8 mouse cellular contexts compared by ENCODE assay signal in the genomic region with DNA sequence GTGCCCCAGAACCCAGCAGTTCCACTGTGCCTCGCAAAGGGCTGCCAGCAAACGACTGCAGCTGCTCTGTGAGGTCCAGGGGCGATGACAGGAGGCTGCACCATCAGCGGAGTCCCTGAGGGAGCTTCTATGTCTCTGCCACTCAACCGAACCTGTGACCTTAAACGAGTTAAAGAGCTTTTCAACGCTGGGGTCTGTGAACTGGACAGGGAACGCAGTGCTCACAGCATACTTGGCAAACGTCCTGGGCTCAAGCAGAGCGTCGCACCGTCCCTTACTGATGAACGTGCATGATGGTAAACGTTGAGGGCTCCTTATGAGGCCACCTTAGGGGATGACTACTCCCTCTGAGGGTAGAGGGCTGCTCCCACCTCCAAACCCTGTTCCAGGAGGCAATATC. TPM values are rescaled to one million over a fixed set of nuclear protein-coding genes. Genes with fewer than 3 reads are reported as not detected.
DNase-seq lines count a peak whose midpoint lies in the region; ATAC-seq and TF ChIP-seq lines count a peak whose summit lies in the region.

No protein-coding gene starts in this region.

- DNase-seq in lung, embryonic 14.5 days: no peak
- no peak for DNase-seq in lung, adult 18-20 months
- no peak for DNase-seq in left cerebral cortex, postnatal 36 days (ENCODE audit: low spot score in 2 of 2)
- no peak for DNase-seq in urinary bladder, postnatal 14 days (ENCODE audit: low spot score)
- DNase-seq in retina, embryonic 14.5 days (ENCODE audit: low spot score): no peak

- H3K4me2 ChIP-seq in lung, embryonic 14.5 days: peak overlapping the region; percentile 88
- peak overlapping the region; percentile 78 for H3K4me2 ChIP-seq in intestine, postnatal 0 days (replicated peaks; ENCODE audit: low read depth)
- H3K4me2 ChIP-seq in neural tube, embryonic 14.5 days (ENCODE audit: low read depth, low read length): peak overlapping the region; percentile 73

- peak overlapping the region; percentile 71 for H3K4me3 ChIP-seq in lung, embryonic 14.5 days (ENCODE audit: low read depth, low read length)
- peak overlapping the region; percentile 53 for H3K4me3 ChIP-seq in intestine, postnatal 0 days (ENCODE audit: low read depth, low read length)
- peak overlapping the region; percentile 61 for H3K4me3 ChIP-seq in neural tube, embryonic 14.5 days (ENCODE audit: low read depth, low read length)

- peak; percentile 17; the same call in 1 of the 2 replicates for ATAC-seq in lung, embryonic 14.5 days (ENCODE audit: insufficient read depth)
- peak; percentile 27 for ATAC-seq in erythroblast, adult 5-6 weeks (replicated peaks; ENCODE audit: low FRiP score, poor library complexity, severe bottlenecking)
- no peak; the same call in 1 of the 2 replicates for ATAC-seq in intestine, postnatal 0 days
- ATAC-seq in neural tube, embryonic 14.5 days (ENCODE audit: low read depth): peak; percentile 1; the same call in 1 of the 2 replicates

- intact Hi-C loops in left cerebral cortex, postnatal 36 days (cut with DNase I): no loop called here

- H3K9ac ChIP-seq in lung, embryonic 14.5 days: peak overlapping the region; percentile 80
- peak overlapping the region; percentile 55 for H3K9ac ChIP-seq in intestine, postnatal 0 days (ENCODE audit: low read depth, low read length)
- peak overlapping the region; percentile 80 for H3K9ac ChIP-seq in neural tube, embryonic 14.5 days (replicated peaks; ENCODE audit: low read depth, low read length)

- peak overlapping the region; percentile 76 for H3K27ac ChIP-seq in lung, embryonic 14.5 days (ENCODE audit: low read depth)
- peak overlapping the region; percentile 35; the same call in 1 of the 2 replicates for H3K27ac ChIP-seq in intestine, postnatal 0 days (ENCODE audit: low read depth, low read length)
- H3K27ac ChIP-seq in neural tube, embryonic 14.5 days (ENCODE audit: low read depth, low read length): 0 out of 2 replicates have a peak overlapping the region, but pooled peaks have one; percentile 16

- H3K4me1 ChIP-seq in lung, embryonic 14.5 days (ENCODE audit: insufficient read depth): peaks cover 8% of the 10 kb centered on the region; the same call in 1 of the 2 replicates
- H3K4me1 ChIP-seq in intestine, postnatal 0 days (replicated peaks; ENCODE audit: control insufficient read depth, insufficient read depth, low read length): peaks cover 3% of the 10 kb centered on the region; the same call in 1 of the 2 replicates
- H3K4me1 ChIP-seq in neural tube, embryonic 14.5 days (ENCODE audit: control insufficient read depth, insufficient read depth, low read length): no peaks in the 10 kb centered on the region

- H3K27me3 ChIP-seq in lung, embryonic 14.5 days (ENCODE audit: insufficient read depth, low read length): no peaks in the 10 kb centered on the region
- no peaks in the 10 kb centered on the region for H3K27me3 ChIP-seq in intestine, postnatal 0 days (replicated peaks; ENCODE audit: control insufficient read depth, insufficient read depth, low read length)
- H3K27me3 ChIP-seq in neural tube, embryonic 14.5 days (ENCODE audit: control insufficient read depth, insufficient read depth, low read length): no peaks in the 10 kb centered on the region

- H3K36me3 ChIP-seq in lung, embryonic 14.5 days (ENCODE audit: insufficient read depth): peaks cover 11% of the 10 kb centered on the region
- H3K36me3 ChIP-seq in intestine, postnatal 0 days (ENCODE audit: control insufficient read depth, insufficient read depth): peaks cover 2% of the 10 kb centered on the region; the same call in 1 of the 2 replicates
- H3K36me3 ChIP-seq in neural tube, embryonic 14.5 days (ENCODE audit: control insufficient read depth, insufficient read depth, low read length): no peaks in the 10 kb centered on the region

- no peaks in the 10 kb centered on the region for H3K9me3 ChIP-seq in lung, embryonic 14.5 days (ENCODE audit: low read depth, low read length)
- H3K9me3 ChIP-seq in intestine, postnatal 0 days (ENCODE audit: control insufficient read depth): no peaks in the 10 kb centered on the region
- no peaks in the 10 kb centered on the region for H3K9me3 ChIP-seq in neural tube, embryonic 14.5 days (ENCODE audit: control insufficient read depth, low read length)

- WGBS in lung, embryonic 14.5 days: 2% methylated on average over 14 of the region's 14 CpGs
- 5% methylated on average over 14 of the region's 14 CpGs for whole genome bisulfite sequencing in intestine, postnatal 0 days
- WGBS in neural tube, embryonic 14.5 days: 1% methylated on average over 14 of the region's 14 CpGs

- TF ChIP-seq CTCF in lung, embryonic 14.5 days (IDR thresholded peaks at IDR 0.05; ENCODE audit: low read depth): no peak
- no peak for TF ChIP-seq CTCF in intestine, postnatal 0 days (IDR thresholded peaks at IDR 0.05; ENCODE audit: low read depth)

RNA-seq across cellular contexts. Expression of gene Cdc25b, which starts 0.4 kb away (rescaled TPM):
- polyA plus RNA-seq in lung, embryonic 14.5 days (2014; fragmentation: Nextera tagmentation; extraction: Ambion mirVana): 54.6 and 59.6 TPM in 2 replicates
- 160 and 210 TPM in 2 replicates for total RNA-seq in erythroblast, adult 5-6 weeks (2015; ENCODE audit: low replicate concordance)
- total RNA-seq in erythroblast, adult 5-6 weeks (2017; ENCODE audit: low replicate concordance): 363 and 459 TPM in 2 replicates
- polyA plus RNA-seq in intestine, postnatal 0 days (2015; fragmentation: Nextera tagmentation; extraction: Ambion mirVana): 10.9 and 12.4 TPM in 2 replicates
- polyA plus RNA-seq in neural tube, embryonic 14.5 days (2014; fragmentation: Nextera tagmentation; extraction: Ambion mirVana): 21.9 and 24.7 TPM in 2 replicates
- total RNA-seq in left cerebral cortex, postnatal 36 days (2021): 10 to 100 TPM; 13.9 to 22.8 TPM

RNA-seq across cellular contexts. Expression of gene Spef1, which starts 0.7 kb away (rescaled TPM):
- polyA plus RNA-seq in lung, embryonic 14.5 days (2014; fragmentation: Nextera tagmentation; extraction: Ambion mirVana): 4.4 and 5.7 TPM in 2 replicates
- 0.63 TPM in 1 of 2 replicates, not detected in the other for total RNA-seq in erythroblast, adult 5-6 weeks (2015; ENCODE audit: low replicate concordance)
- 3.1 and 4.2 TPM in 2 replicates for total RNA-seq in erythroblast, adult 5-6 weeks (2017; ENCODE audit: low replicate concordance)
- polyA plus RNA-seq in intestine, postnatal 0 days (2015; fragmentation: Nextera tagmentation; extraction: Ambion mirVana): 2.0 and 2.1 TPM in 2 replicates
- 9.2 and 9.4 TPM in 2 replicates for polyA plus RNA-seq in neural tube, embryonic 14.5 days (2014; fragmentation: Nextera tagmentation; extraction: Ambion mirVana)
- total RNA-seq in left cerebral cortex, postnatal 36 days (2021): 10 to 100 TPM in 1 of 2 experiments, 1 to 10 TPM in 1; 9.7 to 10.8 TPM

RNA-seq across cellular contexts. Expression of gene Cenpb, which starts 6.5 kb away (rescaled TPM):
- 9.3 and 9.7 TPM in 2 replicates for polyA plus RNA-seq in lung, embryonic 14.5 days (2014; fragmentation: Nextera tagmentation; extraction: Ambion mirVana)
- 0.96 and 3.8 TPM in 2 replicates for total RNA-seq in erythroblast, adult 5-6 weeks (2015; ENCODE audit: low replicate concordance)
- 6.4 and 7.7 TPM in 2 replicates for total RNA-seq in erythroblast, adult 5-6 weeks (2017; ENCODE audit: low replicate concordance)
- 15.9 and 17.4 TPM in 2 replicates for polyA plus RNA-seq in intestine, postnatal 0 days (2015; fragmentation: Nextera tagmentation; extraction: Ambion mirVana)
- 7.0 and 10.5 TPM in 2 replicates for polyA plus RNA-seq in neural tube, embryonic 14.5 days (2014; fragmentation: Nextera tagmentation; extraction: Ambion mirVana)
- total RNA-seq in left cerebral cortex, postnatal 36 days (2021): 10 to 100 TPM; 75.1 to 88.0 TPM

RNA-seq across cellular contexts. Expression of gene Ap5s1, which starts 20.5 kb away (rescaled TPM):
- polyA plus RNA-seq in lung, embryonic 14.5 days (2014; fragmentation: Nextera tagmentation; extraction: Ambion mirVana): 24.5 and 25.5 TPM in 2 replicates
- total RNA-seq in erythroblast, adult 5-6 weeks (2015; ENCODE audit: low replicate concordance): 18.2 and 36.5 TPM in 2 replicates
- total RNA-seq in erythroblast, adult 5-6 weeks (2017; ENCODE audit: low replicate concordance): 18.7 and 21.0 TPM in 2 replicates
- 37.3 and 37.5 TPM in 2 replicates for polyA plus RNA-seq in intestine, postnatal 0 days (2015; fragmentation: Nextera tagmentation; extraction: Ambion mirVana)
- 39.4 and 39.5 TPM in 2 replicates for polyA plus RNA-seq in neural tube, embryonic 14.5 days (2014; fragmentation: Nextera tagmentation; extraction: Ambion mirVana)
- 10 to 100 TPM; 21.3 to 30.7 TPM for total RNA-seq in left cerebral cortex, postnatal 36 days (2021)

RNA-seq across cellular contexts. Expression of gene 1700037H04Rik, which starts 26.5 kb away (rescaled TPM):
- polyA plus RNA-seq in lung, embryonic 14.5 days (2014; fragmentation: Nextera tagmentation; extraction: Ambion mirVana): 70.6 and 76.1 TPM in 2 replicates
- total RNA-seq in erythroblast, adult 5-6 weeks (2015; ENCODE audit: low replicate concordance): 77.1 and 92.0 TPM in 2 replicates
- 33.9 and 49.3 TPM in 2 replicates for total RNA-seq in erythroblast, adult 5-6 weeks (2017; ENCODE audit: low replicate concordance)
- polyA plus RNA-seq in intestine, postnatal 0 days (2015; fragmentation: Nextera tagmentation; extraction: Ambion mirVana): 145 and 164 TPM in 2 replicates
- polyA plus RNA-seq in neural tube, embryonic 14.5 days (2014; fragmentation: Nextera tagmentation; extraction: Ambion mirVana): 86.9 and 90.0 TPM in 2 replicates
- 10 to 100 TPM; 71.1 to 78.3 TPM for total RNA-seq in left cerebral cortex, postnatal 36 days (2021)

Comparison
In these comparisons a context has a peak if more than half of its experiments do, and no peak if none do; other contexts are left out.
1. H3K27ac ChIP-seq: peak in every context shown above with its lines; median percentile 76 in lung, embryonic 14.5 days; 35 in intestine, postnatal 0 days; 16 in neural tube, embryonic 14.5 days.